Mouse (Mus musculus): ENCODE results near the gene Irf2bp1.

The Irf2bp1 gene

GRCm38 (mm10) chr7:19003902-19004630 is at the start of gene Irf2bp1:
Gene Irf2bp1 (plus strand): TSS chr7:19004044.
- peak; percentile 82 for DNase-seq (ENCODE audit: low read depth, low spot score)

GRCm38 (mm10) chr7:18957569-18958383 is 46.1 kb upstream of the Irf2bp1 start:
- no peak for DNase-seq (ENCODE audit: low read depth, low spot score)

GRCm38 (mm10) chr7:18958384-18958766 is 45.5 kb upstream of the Irf2bp1 start:
- no peak for DNase-seq (ENCODE audit: low read depth, low spot score)

- no peak for DNase-seq (ENCODE audit: low read depth, low spot score)
Measured at GRCm38 (mm10) chr7:18959446-18959845, 44.4 kb upstream of the Irf2bp1 start.

- no peak for DNase-seq (ENCODE audit: low read depth, low spot score)
Measured at GRCm38 (mm10) chr7:18962171-18962792, 41.6 kb upstream of the Irf2bp1 start.

GRCm38 (mm10) chr7:18962795-18963194 is 41.0 kb upstream of the Irf2bp1 start:
- DNase-seq (ENCODE audit: low read depth, low spot score): no peak

GRCm38 (mm10) chr7:18963294-18963843 is 40.5 kb upstream of the Irf2bp1 start:
- DNase-seq (ENCODE audit: low read depth, low spot score): no peak

GRCm38 (mm10) chr7:18965312-18965711 is 38.5 kb upstream of the Irf2bp1 start:
- DNase-seq (ENCODE audit: low read depth, low spot score): no peak

- DNase-seq (ENCODE audit: low read depth, low spot score): no peak
Measured at GRCm38 (mm10) chr7:18967603-18968002, 36.2 kb upstream of the Irf2bp1 start.

- DNase-seq (ENCODE audit: low read depth, low spot score): no peak
Measured at GRCm38 (mm10) chr7:18970956-18971355, 32.9 kb upstream of the Irf2bp1 start.

GRCm38 (mm10) chr7:18978381-18978780 is 25.5 kb upstream of the Irf2bp1 start:
- DNase-seq (ENCODE audit: low read depth, low spot score): no peak

- no peak for DNase-seq (ENCODE audit: low read depth, low spot score)
Measured at GRCm38 (mm10) chr7:18986503-18986902, 17.3 kb upstream of the Irf2bp1 start.

GRCm38 (mm10) chr7:18987100-18987499 is 16.7 kb upstream of the Irf2bp1 start, which contains the start of gene Nanos2:
Gene Nanos2 (plus strand): TSS chr7:18987400.
- no peak for DNase-seq (ENCODE audit: low read depth, low spot score)

- no peak for DNase-seq (ENCODE audit: low read depth, low spot score)
Measured at GRCm38 (mm10) chr7:18987747-18988146, 16.1 kb upstream of the Irf2bp1 start.

- DNase-seq (ENCODE audit: low read depth, low spot score): no peak
Measured at GRCm38 (mm10) chr7:18988780-18989179, 15.1 kb upstream of the Irf2bp1 start.

GRCm38 (mm10) chr7:18989995-18990394 is 13.8 kb upstream of the Irf2bp1 start:
- DNase-seq (ENCODE audit: low read depth, low spot score): no peak

- peak; percentile 100 for DNase-seq (ENCODE audit: low read depth, low spot score)
Measured at GRCm38 (mm10) chr7:18990601-18991295, 13.1 kb upstream of the Irf2bp1 start, which contains the start of gene Mypop. Gene Mypop (plus strand): TSS chr7:18991245.

GRCm38 (mm10) chr7:18991660-18992293 is 12.1 kb upstream of the Irf2bp1 start:
- DNase-seq (ENCODE audit: low read depth, low spot score): no peak

GRCm38 (mm10) chr7:18992294-18992675 is 11.6 kb upstream of the Irf2bp1 start:
- DNase-seq (ENCODE audit: low read depth, low spot score): no peak

- DNase-seq (ENCODE audit: low read depth, low spot score): no peak
Measured at GRCm38 (mm10) chr7:18993036-18993435, 10.8 kb upstream of the Irf2bp1 start.

GRCm38 (mm10) chr7:18998835-18999234 is 5.0 kb upstream of the Irf2bp1 start:
- DNase-seq (ENCODE audit: low read depth, low spot score): no peak

Measured in WW6 (cell line).